Mouse (Mus musculus): ENCODE results near the gene Gpr3.

DNA sequence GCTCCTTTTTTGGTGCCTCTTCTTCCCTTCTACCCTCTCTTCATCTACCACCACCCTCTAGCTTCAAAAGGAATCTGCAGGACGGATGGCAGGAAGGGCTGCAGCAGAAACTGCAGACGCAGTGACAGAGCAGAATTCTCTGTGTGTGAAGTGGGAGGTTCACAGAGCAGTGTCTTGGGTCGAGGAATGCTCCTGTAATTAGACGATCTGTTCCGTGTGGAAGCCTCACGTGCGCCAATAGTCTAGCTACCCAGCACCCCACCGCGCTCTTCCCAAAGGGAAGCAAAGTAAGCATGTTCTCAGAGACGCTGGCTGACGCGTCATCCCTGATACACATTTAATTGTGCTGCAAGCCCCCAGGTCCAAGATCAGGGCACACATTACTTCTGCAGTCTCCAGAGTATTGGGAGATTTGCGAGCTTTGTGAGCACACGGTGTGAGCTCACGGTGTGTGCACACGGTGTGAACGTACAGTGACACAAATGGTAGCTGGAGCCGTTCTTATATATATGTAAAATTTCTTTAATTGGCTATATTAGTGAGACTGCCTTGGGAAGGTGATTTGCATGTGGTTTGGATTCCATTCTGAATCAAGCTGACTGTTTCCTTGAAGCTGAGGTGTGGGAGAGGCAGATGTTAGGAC lies 35.5 kb downstream of the Gpr3 start:
- no peak for TF ChIP-seq USF1 (IDR thresholded peaks at IDR 0.05; ENCODE audit: low read depth)
- no peak for TF ChIP-seq POLR2A (IDR thresholded peaks at IDR 0.05; ENCODE audit: insufficient read length, low read depth)
- no peak for TF ChIP-seq TCF3 (IDR thresholded peaks at IDR 0.05; ENCODE audit: insufficient read length, low read depth)
- no peak for TF ChIP-seq POLR2AphosphoS2 (IDR thresholded peaks at IDR 0.05; ENCODE audit: insufficient read length, low read depth)
- no peak for TF ChIP-seq MYOD1 (IDR thresholded peaks at IDR 0.05; ENCODE audit: control insufficient read depth in 1 of 3, insufficient read length in 2 of 3, low read depth in 2 of 3)
- no peak for TF ChIP-seq MAX (IDR thresholded peaks at IDR 0.05; ENCODE audit: low read depth)
- TF ChIP-seq TCF12 (IDR thresholded peaks at IDR 0.05; ENCODE audit: insufficient read depth, poor library complexity, severe bottlenecking): no peak
- TF ChIP-seq MYOG (IDR thresholded peaks at IDR 0.05; ENCODE audit: control insufficient read depth in 1 of 3, insufficient read depth in 1 of 3, insufficient read length in 2 of 3, low read depth in 2 of 3): no peak
- TF ChIP-seq REST (IDR thresholded peaks at IDR 0.05; ENCODE audit: insufficient read depth, insufficient read length): no peak
- no peak for TF ChIP-seq CEBPB (IDR thresholded peaks at IDR 0.05; ENCODE audit: insufficient read depth, poor library complexity, severe bottlenecking)

Data from myocyte (in vitro differentiated cells).